Mouse (Mus musculus): Measurements from ENCODE around the gene Ctnna2.

DNA sequence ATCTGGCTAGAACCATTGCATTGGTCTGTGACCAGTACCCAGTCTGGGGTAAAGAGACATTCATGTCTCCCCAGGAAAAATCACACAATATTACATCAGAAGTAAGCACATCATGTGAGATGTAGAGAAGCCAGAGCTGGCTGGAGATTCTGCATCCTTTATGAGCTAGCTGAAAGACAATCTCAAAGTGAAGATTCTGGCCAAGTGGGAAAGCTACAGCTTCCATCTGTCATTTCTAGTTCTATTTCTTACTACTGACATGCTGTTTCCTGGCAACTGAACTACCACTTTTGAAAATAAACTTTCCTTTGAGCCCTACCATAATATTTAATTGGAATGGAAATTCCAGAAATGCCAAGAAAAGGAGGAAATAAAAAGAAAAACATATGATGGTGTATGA lies 285.4 kb downstream of the Ctnna2 start:
- TF ChIP-seq CTCF (IDR thresholded peaks at IDR 0.05; ENCODE audit: extremely low read depth, insufficient read depth, low read length): no peak
- no peak for TF ChIP-seq POLR2A (IDR thresholded peaks at IDR 0.05; ENCODE audit: extremely low read depth, insufficient read depth, low read length)
